Mouse (Mus musculus) heart, embryonic 15.5 days (tissue): ENCODE data around the gene Bbs7. TPM values are rescaled to one million over a fixed set of nuclear protein-coding genes. Genes with fewer than 3 reads are reported as not detected.

Experiments
- ATAC-seq: fragments of 200-750 bp; cut with Nextera tagmentation; replicated peaks from 2 replicates; pipeline ENCODE4 v1.8.0; 2017; ENCODE audit warnings: low read depth, moderate TSS enrichment; ENCODE audit not compliant: insufficient number of reproducible peaks, insufficient read depth, low FRiP score
- H3K27ac ChIP-seq: fragments of 300-500 bp; sonication (generic); 2 replicates; pipeline ENCODE4 v1.5.1; 2015; ENCODE audit warnings: mild to moderate bottlenecking, inconsistent platforms
- H3K27me3 ChIP-seq: fragments of 300-500 bp; sonication (generic); 2 replicates; pipeline ENCODE4 v1.6.1; 2015; ENCODE audit warnings: inconsistent platforms
- H3K36me3 ChIP-seq: fragments of 300-500 bp; sonication (generic); 2 replicates; pipeline ENCODE4 v1.6.1; 2015; ENCODE audit warnings: mild to moderate bottlenecking, inconsistent platforms
- H3K4me1 ChIP-seq: fragments of 300-500 bp; sonication (generic); replicated peaks from 2 replicates; pipeline ENCODE4 v1.6.1; 2015; ENCODE audit warnings: inconsistent platforms
- H3K4me2 ChIP-seq: fragments of 300-500 bp; sonication (generic); 2 replicates; pipeline ENCODE4 v1.6.1; 2015; ENCODE audit warnings: inconsistent platforms, mild to moderate bottlenecking, moderate library complexity
- H3K4me3 ChIP-seq: fragments of 300-500 bp; sonication (generic); 2 replicates; pipeline ENCODE4 v1.5.1; 2015; ENCODE audit warnings: mild to moderate bottlenecking, inconsistent platforms
- H3K9ac ChIP-seq: fragments of 300-500 bp; sonication (generic); 2 replicates; pipeline ENCODE4 v1.6.1; 2015; ENCODE audit warnings: mild to moderate bottlenecking, inconsistent platforms
- H3K9me3 ChIP-seq: fragments of 300-500 bp; sonication (generic); replicated peaks from 2 replicates; pipeline ENCODE4 v1.6.1; 2016; ENCODE audit warnings: inconsistent platforms
- WGBS: fragments of 180-500 bp; shearing (Covaris S2); methylation state at CpG from one replicate; pipeline ENCODE4 v1.1.7; 2015; ENCODE audit warnings: mixed read lengths; 5-methylcytosine and 5-hydroxymethylcytosine counted together
- polyA plus RNA-seq: library from polyadenylated mRNA; unstranded; fragments of >200 nt; fragmentation: Nextera tagmentation; extraction: Ambion mirVana; gene quantifications from 2 replicates; pipeline ENCODE4 v1.2.1, GENCODE M21; 2015

Gene Bbs7
- polyA plus RNA-seq, 1 experiment from 2014 or later: 9.4 TPM

- Histone ChIP-seq H3K9ac (no peak overlapping the region), H3K4me3 (peak overlapping the region; percentile 84)
- no peak for ATAC-seq
These were observed 61.9 kb downstream of the Bbs7 start for GRCm38 (mm10) chr3:36551343-36551742.

GRCm38 (mm10) chr3:36544961-36545360 lies 68.3 kb downstream of the Bbs7 start:
- Histone ChIP-seq H3K9ac (no peak overlapping the region), H3K27me3 (no peaks in the 10 kb centered on the region), H3K4me1 (no peaks in the 10 kb centered on the region), H3K36me3 (no peaks in the 10 kb centered on the region), H3K9me3 (no peaks in the 10 kb centered on the region), H3K4me2 (no peak overlapping the region), H3K27ac (no peak overlapping the region), H3K4me3 (no peak overlapping the region)
- WGBS: 66% methylated on average over 3 of the region's 3 CpGs
- ATAC-seq: no peak

More at GRCm38 (mm10) chr3:36551343-36551742, 61.9 kb downstream of the Bbs7 start:
- Histone ChIP-seq H3K27ac (no peak overlapping the region), H3K4me1 (peaks cover 9% of the 10 kb centered on the region; the same call in 1 of the 2 replicates), H3K27me3 (no peaks in the 10 kb centered on the region), H3K4me2 (peak overlapping the region; percentile 85), H3K36me3 (peaks cover 16% of the 10 kb centered on the region), H3K9me3 (no peaks in the 10 kb centered on the region)
- 52% methylated on average over 9 of the region's 9 CpGs for WGBS

GRCm38 (mm10) chr3:36541399-36541798 lies 71.9 kb downstream of the Bbs7 start:
- no peak for ATAC-seq
- no peaks in the 10 kb centered on the region for H3K27me3 ChIP-seq
- no peaks in the 10 kb centered on the region for H3K36me3 ChIP-seq
- no peak overlapping the region for H3K27ac ChIP-seq
- no peak overlapping the region for H3K9ac ChIP-seq
- WGBS: 77% methylated on average over 2 of the region's 2 CpGs
- H3K4me2 ChIP-seq: no peak overlapping the region
- no peaks in the 10 kb centered on the region for H3K4me1 ChIP-seq
- no peaks in the 10 kb centered on the region for H3K9me3 ChIP-seq
- no peak overlapping the region for H3K4me3 ChIP-seq

GRCm38 (mm10) chr3:36540756-36541155 lies 72.5 kb downstream of the Bbs7 start:
- Histone ChIP-seq H3K9ac (no peak overlapping the region), H3K4me2 (no peak overlapping the region), H3K36me3 (no peaks in the 10 kb centered on the region), H3K27me3 (no peaks in the 10 kb centered on the region), H3K9me3 (no peaks in the 10 kb centered on the region), H3K4me1 (no peaks in the 10 kb centered on the region), H3K4me3 (no peak overlapping the region), H3K27ac (no peak overlapping the region)
- no peak for ATAC-seq
- WGBS: 50% methylated on average over 2 of the region's 2 CpGs

DNA sequence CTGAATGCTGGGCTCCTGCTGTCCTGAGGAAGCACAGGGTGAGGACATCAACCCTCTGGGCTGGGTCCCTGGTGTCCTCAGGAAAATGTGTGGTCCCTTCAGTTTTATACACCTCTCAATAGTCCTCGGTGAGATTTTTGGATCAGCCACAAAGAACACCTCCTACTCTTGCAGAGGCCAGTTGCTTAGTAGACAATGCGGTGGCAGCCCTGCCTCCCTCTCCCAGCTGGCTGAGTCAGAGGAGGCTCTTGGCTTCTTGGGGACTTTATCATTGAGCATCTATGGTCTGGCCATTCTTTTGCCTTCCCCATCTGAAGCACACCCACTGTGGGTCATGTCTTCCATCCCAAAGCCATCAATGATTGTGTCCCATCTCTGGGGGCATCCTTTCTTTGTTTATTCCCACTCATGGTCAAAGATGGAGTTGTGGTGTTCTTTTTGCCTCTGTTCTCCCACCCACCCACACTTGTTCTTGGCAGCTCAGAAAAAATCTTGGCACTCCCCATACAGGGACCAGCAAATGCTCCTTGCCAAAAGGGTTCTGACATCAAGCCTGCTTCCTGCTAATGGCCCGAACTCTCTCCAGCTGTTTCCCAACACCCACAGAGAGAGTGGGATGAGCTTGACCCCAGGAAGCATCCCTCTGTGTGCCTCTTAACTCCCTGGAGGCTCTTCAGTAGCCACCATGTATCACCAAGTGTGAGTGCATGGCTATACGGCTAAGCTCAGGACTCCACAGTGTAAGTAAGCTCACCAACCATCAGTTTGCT lies 75.4 kb downstream of the Bbs7 start:
- H3K4me2 ChIP-seq: no peak overlapping the region
- no peak overlapping the region for H3K27ac ChIP-seq
- no peak overlapping the region for H3K9ac ChIP-seq
- no peaks in the 10 kb centered on the region for H3K27me3 ChIP-seq
- H3K36me3 ChIP-seq: no peaks in the 10 kb centered on the region
- no peak for ATAC-seq
- peaks cover 6% of the 10 kb centered on the region for H3K4me1 ChIP-seq
- H3K9me3 ChIP-seq: no peaks in the 10 kb centered on the region
- no peak overlapping the region for H3K4me3 ChIP-seq
- WGBS: 65% methylated on average over 4 of the region's 4 CpGs

- no peak for ATAC-seq
- 77% methylated on average over 12 of the region's 12 CpGs for WGBS
- H3K36me3 ChIP-seq: no peaks in the 10 kb centered on the region
- no peak overlapping the region for H3K4me3 ChIP-seq
- no peak overlapping the region for H3K27ac ChIP-seq
- peaks cover 22% of the 10 kb centered on the region for H3K4me1 ChIP-seq
- no peaks in the 10 kb centered on the region for H3K27me3 ChIP-seq
- no peak overlapping the region for H3K4me2 ChIP-seq
- no peaks in the 10 kb centered on the region for H3K9me3 ChIP-seq
- no peak overlapping the region for H3K9ac ChIP-seq
These were observed 77.2 kb downstream of the Bbs7 start for GRCm38 (mm10) chr3:36536041-36536440.

GRCm38 (mm10) chr3:36533201-36533672 lies 80.0 kb downstream of the Bbs7 start:
- Histone ChIP-seq H3K9ac (no peak overlapping the region), H3K27ac (peak overlapping the region; percentile 24; the same call in 1 of the 2 replicates), H3K36me3 (no peaks in the 10 kb centered on the region), H3K4me2 (no peak overlapping the region), H3K27me3 (no peaks in the 10 kb centered on the region), H3K4me3 (no peak overlapping the region), H3K9me3 (no peaks in the 10 kb centered on the region), H3K4me1 (peaks cover 26% of the 10 kb centered on the region)
- 0% methylated on average over 1 of the region's 1 CpGs for WGBS
- no peak for ATAC-seq

- no peak for ATAC-seq
- H3K36me3 ChIP-seq: no peaks in the 10 kb centered on the region
- H3K27ac ChIP-seq: 0 out of 2 replicates have a peak overlapping the region, but pooled peaks have one; percentile 24
- H3K9me3 ChIP-seq: no peaks in the 10 kb centered on the region
- H3K9ac ChIP-seq: no peak overlapping the region
- WGBS: 56% methylated on average over 7 of the region's 7 CpGs
- peaks cover 26% of the 10 kb centered on the region for H3K4me1 ChIP-seq
- H3K4me2 ChIP-seq: peak overlapping the region; percentile 67; the same call in 1 of the 2 replicates
- no peak overlapping the region for H3K4me3 ChIP-seq
- H3K27me3 ChIP-seq: no peaks in the 10 kb centered on the region
These were observed 80.5 kb downstream of the Bbs7 start for GRCm38 (mm10) chr3:36532738-36533137.

DNA sequence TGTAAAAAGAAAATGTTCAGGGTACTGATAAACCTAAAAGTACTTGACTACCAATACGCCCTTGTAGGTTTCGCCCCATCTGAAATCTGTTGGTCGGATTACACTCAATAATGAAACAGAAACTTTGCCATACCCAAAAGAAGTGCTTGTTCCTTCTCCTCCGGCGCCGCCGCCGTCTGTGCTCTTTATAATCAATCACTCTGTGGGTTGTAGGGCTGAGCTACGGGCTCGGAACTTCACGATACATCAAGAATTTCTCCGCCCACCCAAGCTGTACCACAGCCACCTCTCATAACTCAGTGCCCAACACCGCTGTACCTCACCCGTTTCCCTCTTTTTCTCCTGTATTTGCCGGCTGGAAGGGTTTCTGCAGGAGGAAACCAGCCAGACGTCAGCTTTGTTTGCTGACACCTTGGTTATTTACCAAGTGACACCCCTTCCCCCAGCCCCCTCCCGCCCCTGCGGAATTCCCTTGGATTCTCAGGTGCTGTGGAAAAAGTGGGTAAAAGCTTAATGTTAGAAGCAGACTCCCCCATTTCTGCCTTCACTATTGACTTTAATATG lies 81.2 kb downstream of the Bbs7 start:
- Histone ChIP-seq H3K27me3 (no peaks in the 10 kb centered on the region), H3K4me3 (peak overlapping the region; percentile 40), H3K4me1 (peaks cover 26% of the 10 kb centered on the region), H3K4me2 (peak overlapping the region; percentile 67), H3K9ac (peak overlapping the region; percentile 46), H3K27ac (peak overlapping the region; percentile 5; the same call in 1 of the 2 replicates), H3K36me3 (no peaks in the 10 kb centered on the region), H3K9me3 (no peaks in the 10 kb centered on the region)
- no peak for ATAC-seq
- WGBS: 8% methylated on average over 18 of the region's 18 CpGs

- Histone ChIP-seq H3K9me3 (no peaks in the 10 kb centered on the region), H3K4me3 (no peak overlapping the region), H3K27ac (peak overlapping the region; percentile 81), H3K27me3 (no peaks in the 10 kb centered on the region), H3K9ac (no peak overlapping the region), H3K4me1 (peaks cover 26% of the 10 kb centered on the region), H3K4me2 (peak overlapping the region; percentile 67), H3K36me3 (no peaks in the 10 kb centered on the region)
- ATAC-seq: no peak
- 31% methylated on average over 2 of the region's 2 CpGs for WGBS
These were observed 82.0 kb downstream of the Bbs7 start for GRCm38 (mm10) chr3:36531242-36531641.

DNA sequence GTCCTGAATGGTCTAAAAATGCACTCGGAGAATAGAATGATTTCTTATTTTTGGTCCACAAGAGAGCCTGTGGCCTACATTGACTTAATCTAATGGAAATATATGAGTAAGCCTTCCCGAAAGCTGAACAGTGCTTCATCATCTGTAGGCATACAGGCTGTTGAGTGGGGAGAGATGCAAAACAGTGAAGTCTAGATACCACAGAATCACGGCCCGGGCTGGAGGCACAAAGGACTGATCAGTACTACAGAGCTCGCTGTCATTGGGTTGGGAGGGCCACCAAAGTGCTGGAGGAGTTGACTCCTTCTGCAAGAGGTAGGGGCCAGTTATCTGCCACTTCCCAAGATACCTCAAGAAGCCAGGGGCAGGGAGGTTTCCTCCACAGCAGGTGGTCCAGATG lies 82.5 kb downstream of the Bbs7 start:
- H3K36me3 ChIP-seq: no peaks in the 10 kb centered on the region
- H3K27me3 ChIP-seq: no peaks in the 10 kb centered on the region
- no peak overlapping the region for H3K4me3 ChIP-seq
- WGBS: 46% methylated on average over 5 of the region's 5 CpGs
- H3K9me3 ChIP-seq: no peaks in the 10 kb centered on the region
- no peak overlapping the region for H3K9ac ChIP-seq
- H3K4me2 ChIP-seq: peak overlapping the region; percentile 67
- H3K27ac ChIP-seq: peak overlapping the region; percentile 81
- peak; percentile 70; the same call in 1 of the 2 replicates for ATAC-seq
- H3K4me1 ChIP-seq: peaks cover 26% of the 10 kb centered on the region
